Mouse (Mus musculus): ENCODE measurements around the gene Hopx. TPM values are rescaled to one million over a fixed set of nuclear protein-coding genes. Genes with fewer than 3 reads are reported as not detected.

Gene Hopx
- polyA plus RNA-seq, 1 experiment from 2014 or later = 0.30 TPM

GRCm38 (mm10) chr5:77113773-77114172, 1.1 kb downstream of the Hopx start:
- Histone ChIP-seq H3K36me3 (no peaks in the 10 kb centered on the region), H3K4me2 (no peak overlapping the region), H3K4me1 (peaks cover 8% of the 10 kb centered on the region; the same call in 1 of the 2 replicates), H3K27ac (no peak overlapping the region), H3K9ac (no peak overlapping the region), H3K4me3 (no peak overlapping the region), H3K9me3 (no peaks in the 10 kb centered on the region), H3K27me3 (no peaks in the 10 kb centered on the region)
- 76% methylated on average over 3 of the region's 3 CpGs for WGBS
- ATAC-seq (ENCODE audit: insufficient number of reproducible peaks, insufficient read depth, low FRiP score, low TSS enrichment, low read depth) = no peak

DNA sequence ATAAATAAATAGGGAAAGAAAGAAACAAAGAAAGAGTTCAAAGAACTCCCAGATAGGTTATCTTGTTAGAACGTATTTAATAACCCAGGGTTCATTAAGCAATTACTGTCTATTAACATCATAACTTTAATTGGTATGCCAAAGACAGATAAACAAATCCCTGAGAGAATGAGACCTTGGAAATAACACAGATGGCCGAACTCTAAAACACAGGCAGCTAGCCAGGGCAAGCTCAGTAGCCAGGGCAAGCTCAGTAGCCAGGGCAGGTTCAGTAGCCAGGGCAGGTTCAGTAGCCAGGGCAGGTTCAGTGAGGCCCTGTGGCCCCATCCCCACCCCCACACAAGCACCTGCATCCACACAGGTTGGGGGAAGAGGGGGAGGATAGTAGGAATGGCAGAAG, 2.9 kb downstream of the Hopx start:
- H3K27ac ChIP-seq = no peak overlapping the region
- H3K9ac ChIP-seq = no peak overlapping the region
- peaks cover 8% of the 10 kb centered on the region; the same call in 1 of the 2 replicates for H3K4me1 ChIP-seq
- no peaks in the 10 kb centered on the region for H3K27me3 ChIP-seq
- H3K36me3 ChIP-seq = no peaks in the 10 kb centered on the region
- no peak overlapping the region for H3K4me2 ChIP-seq
- no peak for ATAC-seq (ENCODE audit: insufficient number of reproducible peaks, insufficient read depth, low FRiP score, low TSS enrichment, low read depth)
- no peaks in the 10 kb centered on the region for H3K9me3 ChIP-seq
- WGBS = 49% methylated on average over 2 of the region's 2 CpGs
- no peak overlapping the region for H3K4me3 ChIP-seq

GRCm38 (mm10) chr5:77109814-77110213, 5.1 kb downstream of the Hopx start:
- Histone ChIP-seq H3K9me3 (no peaks in the 10 kb centered on the region), H3K27ac (no peak overlapping the region), H3K27me3 (no peaks in the 10 kb centered on the region), H3K4me3 (no peak overlapping the region), H3K9ac (no peak overlapping the region), H3K4me2 (no peak overlapping the region), H3K4me1 (peaks cover under 1% of the 10 kb centered on the region; the same call in 1 of the 2 replicates), H3K36me3 (no peaks in the 10 kb centered on the region)
- WGBS = 79% methylated on average over 2 of the region's 2 CpGs
- no peak for ATAC-seq (ENCODE audit: insufficient number of reproducible peaks, insufficient read depth, low FRiP score, low TSS enrichment, low read depth)

GRCm38 (mm10) chr5:77108806-77109205, 6.1 kb downstream of the Hopx start:
- ATAC-seq (ENCODE audit: insufficient number of reproducible peaks, insufficient read depth, low FRiP score, low TSS enrichment, low read depth) = no peak
- no peaks in the 10 kb centered on the region for H3K4me1 ChIP-seq
- H3K9ac ChIP-seq = no peak overlapping the region
- WGBS = 94% methylated on average over 6 of the region's 6 CpGs
- no peaks in the 10 kb centered on the region for H3K27me3 ChIP-seq
- H3K36me3 ChIP-seq = no peaks in the 10 kb centered on the region
- H3K4me3 ChIP-seq = no peak overlapping the region
- H3K9me3 ChIP-seq = no peaks in the 10 kb centered on the region
- no peak overlapping the region for H3K27ac ChIP-seq
- no peak overlapping the region for H3K4me2 ChIP-seq

GRCm38 (mm10) chr5:77107146-77107822, 7.6 kb downstream of the Hopx start:
- Histone ChIP-seq H3K27me3 (no peaks in the 10 kb centered on the region), H3K9me3 (no peaks in the 10 kb centered on the region), H3K36me3 (no peaks in the 10 kb centered on the region), H3K4me1 (no peaks in the 10 kb centered on the region), H3K4me2 (no peak overlapping the region), H3K4me3 (no peak overlapping the region), H3K9ac (no peak overlapping the region), H3K27ac (no peak overlapping the region)
- ATAC-seq (ENCODE audit: insufficient number of reproducible peaks, insufficient read depth, low FRiP score, low TSS enrichment, low read depth) = no peak
- 89% methylated on average over 11 of the region's 11 CpGs for WGBS

GRCm38 (mm10) chr5:77102522-77103365, 12.2 kb downstream of the Hopx start:
- no peak overlapping the region for H3K4me2 ChIP-seq
- no peaks in the 10 kb centered on the region for H3K4me1 ChIP-seq
- no peak overlapping the region for H3K4me3 ChIP-seq
- no peak overlapping the region for H3K9ac ChIP-seq
- ATAC-seq (ENCODE audit: insufficient number of reproducible peaks, insufficient read depth, low FRiP score, low TSS enrichment, low read depth) = no peak
- H3K27me3 ChIP-seq = 0 out of 2 replicates have a peak, but pooled peaks cover 2% of the 10 kb centered on the region
- no peak overlapping the region for H3K27ac ChIP-seq
- H3K36me3 ChIP-seq = no peaks in the 10 kb centered on the region
- 76% methylated on average over 15 of the region's 15 CpGs for whole genome bisulfite sequencing
- no peaks in the 10 kb centered on the region for H3K9me3 ChIP-seq

GRCm38 (mm10) chr5:77100691-77101090, 14.2 kb downstream of the Hopx start:
- WGBS = 79% methylated on average over 6 of the region's 6 CpGs
- ATAC-seq (ENCODE audit: insufficient number of reproducible peaks, insufficient read depth, low FRiP score, low TSS enrichment, low read depth) = no peak
- H3K4me1 ChIP-seq = no peaks in the 10 kb centered on the region

GRCm38 (mm10) chr5:77099997-77100380, 14.9 kb downstream of the Hopx start:
- no peaks in the 10 kb centered on the region for H3K4me1 ChIP-seq
- no peak overlapping the region for H3K9ac ChIP-seq
- ATAC-seq (ENCODE audit: insufficient number of reproducible peaks, insufficient read depth, low FRiP score, low TSS enrichment, low read depth) = no peak
- H3K36me3 ChIP-seq = no peaks in the 10 kb centered on the region
- peaks cover 20% of the 10 kb centered on the region for H3K27me3 ChIP-seq
- no peak overlapping the region for H3K4me2 ChIP-seq
- H3K27ac ChIP-seq = no peak overlapping the region
- WGBS = 59% methylated on average over 6 of the region's 6 CpGs
- no peaks in the 10 kb centered on the region for H3K9me3 ChIP-seq
- no peak overlapping the region for H3K4me3 ChIP-seq

More at GRCm38 (mm10) chr5:77100691-77101090, 14.2 kb downstream of the Hopx start:
- H3K27me3 ChIP-seq = peaks cover 17% of the 10 kb centered on the region
- H3K36me3 ChIP-seq = no peaks in the 10 kb centered on the region
- no peak overlapping the region for H3K9ac ChIP-seq
- H3K9me3 ChIP-seq = no peaks in the 10 kb centered on the region
- H3K27ac ChIP-seq = no peak overlapping the region
- H3K4me3 ChIP-seq = no peak overlapping the region
- H3K4me2 ChIP-seq = no peak overlapping the region

DNA sequence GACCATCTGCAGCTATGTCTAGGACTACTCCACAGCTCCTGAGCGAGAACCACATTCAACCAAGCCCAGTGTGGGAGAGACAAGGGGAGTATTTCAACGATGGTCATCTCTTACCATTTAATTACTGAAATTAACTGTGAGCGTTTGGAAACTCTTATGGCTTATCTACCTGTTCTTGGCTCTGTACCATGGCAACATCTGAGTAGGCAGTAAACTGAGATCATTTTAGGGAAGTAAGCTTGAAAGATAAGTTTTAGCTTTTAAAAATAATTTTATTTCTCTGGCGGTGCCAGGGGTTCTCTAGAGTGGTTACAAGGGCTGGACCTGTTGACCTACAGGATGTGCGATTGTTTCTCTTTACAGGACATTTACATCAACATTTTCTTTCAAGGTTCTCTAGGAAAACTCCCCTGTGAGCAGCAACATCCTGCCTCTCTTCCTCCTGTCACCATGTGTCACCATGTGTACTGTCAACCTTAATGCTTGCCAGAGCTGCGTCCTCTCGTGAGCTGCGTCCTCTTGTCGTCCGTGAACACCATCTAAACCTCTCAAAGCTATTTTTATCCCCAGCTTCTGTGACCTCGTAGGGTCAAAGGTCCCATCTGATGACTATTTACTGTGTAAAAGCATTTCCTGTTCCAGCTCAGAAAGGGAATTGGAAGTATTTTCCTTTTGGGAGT, 15.5 kb downstream of the Hopx start:
- Histone ChIP-seq H3K9ac (no peak overlapping the region), H3K9me3 (no peaks in the 10 kb centered on the region), H3K27ac (no peak overlapping the region), H3K4me2 (no peak overlapping the region), H3K4me1 (no peaks in the 10 kb centered on the region), H3K36me3 (no peaks in the 10 kb centered on the region), H3K27me3 (peaks cover 20% of the 10 kb centered on the region), H3K4me3 (no peak overlapping the region)
- no peak for ATAC-seq (ENCODE audit: insufficient number of reproducible peaks, insufficient read depth, low FRiP score, low TSS enrichment, low read depth)
- WGBS = 31% methylated on average over 11 of the region's 11 CpGs

DNA sequence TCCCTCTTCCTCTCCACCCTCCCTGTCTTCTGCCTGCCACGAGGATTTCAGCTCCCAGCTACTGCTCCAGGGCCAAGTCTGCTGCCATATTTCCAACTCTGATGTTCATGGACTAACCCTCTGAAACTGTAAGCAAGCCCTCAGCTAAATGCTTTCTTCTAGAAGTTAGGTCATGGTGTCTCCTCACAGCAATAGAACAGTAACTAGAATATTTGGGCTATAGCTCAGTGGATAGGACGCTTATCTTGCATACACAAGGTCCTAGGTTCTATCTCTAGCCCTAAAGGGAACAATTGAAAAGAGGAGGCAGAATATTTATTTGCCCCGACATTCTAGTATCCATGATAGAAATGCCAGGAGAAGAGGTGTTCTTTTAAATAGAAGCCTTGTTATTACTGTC, 16.0 kb downstream of the Hopx start:
- no peaks in the 10 kb centered on the region for H3K9me3 ChIP-seq
- H3K27ac ChIP-seq = no peak overlapping the region
- H3K36me3 ChIP-seq = no peaks in the 10 kb centered on the region
- H3K4me2 ChIP-seq = no peak overlapping the region
- H3K27me3 ChIP-seq = peaks cover 24% of the 10 kb centered on the region
- H3K9ac ChIP-seq = no peak overlapping the region
- H3K4me3 ChIP-seq = no peak overlapping the region
- WGBS = 75% methylated on average over 3 of the region's 3 CpGs
- ATAC-seq (ENCODE audit: insufficient number of reproducible peaks, insufficient read depth, low FRiP score, low TSS enrichment, low read depth) = no peak
- H3K4me1 ChIP-seq = peaks cover 3% of the 10 kb centered on the region; the same call in 1 of the 2 replicates

- Histone ChIP-seq H3K27me3 (peaks cover 33% of the 10 kb centered on the region), H3K9ac (no peak overlapping the region), H3K9me3 (no peaks in the 10 kb centered on the region), H3K36me3 (no peaks in the 10 kb centered on the region), H3K4me2 (no peak overlapping the region), H3K4me3 (no peak overlapping the region), H3K27ac (no peak overlapping the region), H3K4me1 (peaks cover 5% of the 10 kb centered on the region; the same call in 1 of the 2 replicates)
- 16% methylated on average over 6 of the region's 6 CpGs for WGBS
- no peak for ATAC-seq (ENCODE audit: insufficient number of reproducible peaks, insufficient read depth, low FRiP score, low TSS enrichment, low read depth)
Measured at GRCm38 (mm10) chr5:77097686-77098085, 17.2 kb downstream of the Hopx start.
